Mouse (Mus musculus) embryonic fibroblast, embryonic 13.5 days (primary cell): ENCODE measurements around the gene Zfr. TPM values are rescaled to one million over a fixed set of nuclear protein-coding genes. Genes with fewer than 3 reads are reported as not detected.
"Not testable (repeated sequence)": the region's sequence is repeated elsewhere in the genome, so short reads cannot be mapped to it uniquely, and the experiment has no call there.

ENCODE experiments used
- H3K27ac ChIP-seq: 2 replicates; pipeline ENCODE4 v1.5.1; 2012; ENCODE audit warnings: low read length, control low read depth, inconsistent platforms; ENCODE audit not compliant: insufficient read depth
- H3K4me1 ChIP-seq: 2 replicates; pipeline ENCODE4 v1.6.1; 2011; ENCODE audit warnings: low read length; ENCODE audit not compliant: control insufficient read depth, insufficient read depth
- H3K4me3 ChIP-seq: 2 replicates; pipeline ENCODE4 v1.5.1; 2011; ENCODE audit warnings: mild to moderate bottlenecking, control low read depth, low read length; ENCODE audit not compliant: insufficient read depth
- CTCF ChIP-seq: IDR thresholded peaks from 2 replicates; pipeline ENCODE4 v1.5.1; 2011; ENCODE audit warnings: mild to moderate bottlenecking, control low read depth, low read length, moderate library complexity, borderline replicate concordance; ENCODE audit not compliant: insufficient read depth
- POLR2A ChIP-seq: IDR thresholded peaks from 2 replicates; pipeline ENCODE4 v1.6.1; 2011; ENCODE audit warnings: low read depth, mild to moderate bottlenecking, control low read depth, low read length, moderate library complexity
- polyA plus RNA-seq: library from polyadenylated mRNA; stranded (reverse); fragments of >200 nt; gene quantifications from 2 replicates; pipeline ENCODE4 v1.2.4, GENCODE M21; 2011; ENCODE audit warnings: low read depth; ENCODE audit not compliant: missing spikeins, insufficient read length

The Zfr gene
- polyA plus RNA-seq, 1 experiment: 172 TPM

DNA sequence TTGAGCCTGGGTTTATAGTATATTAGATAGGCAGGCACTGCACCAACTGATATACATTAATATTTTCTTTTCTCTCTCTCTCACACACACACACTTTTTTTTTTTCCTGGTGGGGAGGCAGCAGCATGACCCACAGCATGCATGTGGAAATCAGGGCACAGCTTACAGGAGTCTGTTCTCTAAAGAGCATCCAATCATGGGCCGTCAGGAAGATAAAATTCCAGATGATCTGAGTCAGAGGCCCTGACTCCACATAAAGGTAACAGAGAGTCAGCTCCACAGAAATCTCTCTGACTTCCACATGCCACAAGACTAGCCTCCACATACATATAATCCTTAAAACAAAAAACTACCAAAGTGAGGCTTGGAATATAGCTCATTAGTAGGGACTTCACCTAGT is 16.9 kb downstream of the Zfr start:
- TF ChIP-seq POLR2A (no peak), CTCF (no peak)
- peaks cover 7% of the 10 kb centered on the region for H3K4me1 ChIP-seq
- H3K27ac ChIP-seq: no peak overlapping the region
- H3K4me3 ChIP-seq: no peak overlapping the region

- Histone ChIP-seq H3K27ac (0 out of 2 replicates have a peak overlapping the region, but pooled peaks have one; percentile 19), H3K4me1 (peaks cover 7% of the 10 kb centered on the region), H3K4me3 (no peak overlapping the region)
- TF ChIP-seq CTCF: no peak
- TF ChIP-seq POLR2A: no peak
These were observed 17.7 kb downstream of the Zfr start for GRCm38 (mm10) chr15:12135368-12135767.

DNA sequence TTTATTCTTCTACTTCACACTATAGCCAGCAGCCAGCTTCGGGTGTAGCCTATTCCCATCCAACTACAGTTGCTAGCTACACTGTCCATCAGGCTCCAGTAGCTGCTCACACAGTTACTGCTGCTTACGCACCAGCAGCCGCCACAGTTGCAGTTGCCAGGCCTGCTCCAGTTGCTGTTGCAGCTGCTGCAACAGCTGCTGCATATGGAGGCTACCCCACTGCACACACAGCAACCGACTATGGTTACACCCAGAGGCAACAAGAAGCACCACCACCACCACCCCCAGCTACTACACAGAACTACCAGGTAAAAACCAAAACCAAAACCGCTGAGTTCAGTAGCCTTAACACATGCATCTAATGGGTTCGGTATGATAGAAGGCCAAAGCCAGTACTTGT is 18.7 kb downstream of the Zfr start:
- Histone ChIP-seq H3K4me3 (no peak overlapping the region), H3K4me1 (peaks cover 7% of the 10 kb centered on the region), H3K27ac (no peak overlapping the region)
- TF ChIP-seq CTCF (no peak), POLR2A (no peak)

- no peak for TF ChIP-seq CTCF
- no peak for TF ChIP-seq POLR2A
These were observed 23.5 kb downstream of the Zfr start for GRCm38 (mm10) chr15:12140985-12141729.

GRCm38 (mm10) chr15:12147423-12147822 is 29.8 kb downstream of the Zfr start:
- Histone ChIP-seq H3K27ac (no peak overlapping the region), H3K4me3 (no peak overlapping the region), H3K4me1 (no peaks in the 10 kb centered on the region)
- TF ChIP-seq CTCF (no peak), POLR2A (no peak)

More at GRCm38 (mm10) chr15:12140985-12141729, 23.5 kb downstream of the Zfr start:
- H3K27ac ChIP-seq: no peak overlapping the region
- no peaks in the 10 kb centered on the region for H3K4me1 ChIP-seq
- no peak overlapping the region for H3K4me3 ChIP-seq

- Histone ChIP-seq H3K4me3 (no peak overlapping the region), H3K4me1 (no peaks in the 10 kb centered on the region), H3K27ac (no peak overlapping the region)
- TF ChIP-seq POLR2A (no peak), CTCF (no peak)
These were observed 31.9 kb downstream of the Zfr start for GRCm38 (mm10) chr15:12149501-12149900.

DNA sequence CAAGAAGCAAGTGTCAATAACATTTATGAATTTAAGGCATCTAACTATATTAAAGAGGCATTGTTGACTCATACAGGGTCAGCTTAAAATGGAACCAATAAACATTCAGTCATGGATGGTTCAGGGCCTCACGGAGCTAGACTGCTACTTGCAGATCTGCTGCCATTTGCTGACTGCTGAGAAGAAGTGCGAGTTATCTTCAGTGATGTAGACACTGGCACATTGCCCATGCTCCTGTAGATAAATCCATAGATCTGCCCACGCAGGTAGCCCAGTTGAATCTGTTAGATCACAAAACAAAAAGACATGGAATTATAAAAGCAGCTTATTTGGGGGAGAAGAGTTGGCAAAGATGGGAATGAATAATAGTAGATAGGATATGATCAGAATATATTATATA is 36.1 kb downstream of the Zfr start:
- H3K4me3 ChIP-seq: no peak overlapping the region
- no peaks in the 10 kb centered on the region for H3K4me1 ChIP-seq
- TF ChIP-seq CTCF (no peak), POLR2A (no peak)
- H3K27ac ChIP-seq: no peak overlapping the region

DNA sequence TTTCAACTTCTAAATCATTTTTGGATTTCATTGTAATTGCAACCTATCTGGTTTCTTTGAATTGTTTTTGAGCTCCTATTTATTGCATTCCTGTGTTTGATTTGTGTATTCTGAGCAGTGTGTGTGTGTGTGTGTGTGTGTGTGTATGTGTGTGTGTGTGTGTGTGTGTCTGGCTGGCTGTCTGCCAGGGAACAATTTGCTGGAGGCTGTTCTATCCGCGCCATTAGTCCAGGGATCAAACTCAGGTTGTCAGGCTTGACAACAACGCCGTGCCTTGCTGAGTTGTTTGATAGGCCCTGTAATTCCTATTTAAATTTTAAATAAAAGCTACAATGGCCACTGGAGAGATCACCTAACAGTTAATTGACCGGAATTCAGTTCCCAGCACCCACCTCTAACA is 60.5 kb downstream of the Zfr start:
- Histone ChIP-seq H3K4me3 (no peak overlapping the region), H3K27ac (no peak overlapping the region), H3K4me1 (no peaks in the 10 kb centered on the region)
- TF ChIP-seq CTCF: no peak
- TF ChIP-seq POLR2A: no peak

- H3K4me1 ChIP-seq, H3K27ac ChIP-seq, H3K4me3 ChIP-seq: not testable (repeated sequence)
These were observed 63.7 kb downstream of the Zfr start for GRCm38 (mm10) chr15:12181181-12181805.
